ENCODE assay signal across 21 mouse cellular contexts in genomic region chr3:19828518-19829246, GRCm38 (mm10).
A peak's percentile ranks its signal among the peaks of the same experiment; 100 is the strongest.
DNase-seq lines count a peak whose midpoint lies in the region; ATAC-seq and TF ChIP-seq lines count a peak whose summit lies in the region.
"Had no signal": no experiment of that assay in that cellular context is flagged by ENCODE, and none has a peak within 500 bp of the region (broad histone marks: within the 10 kb centered on the region; RNA-seq: fewer than 3 reads in every experiment).

No protein-coding gene starts in this region.

- TF ChIP-seq CTCF in layer of hippocampus, adult 2 months (conservative IDR thresholded peaks at IDR 0.05): no peak

- ATAC-seq in forebrain, embryonic 11.5 days (replicated peaks; ENCODE audit: low FRiP score): 0 out of 2 replicates have a peak, but pooled peaks have one; percentile 36
- ATAC-seq in neural tube, embryonic 12.5 days (ENCODE audit: low FRiP score, low read depth): 0 out of 2 replicates have a peak, but pooled peaks have one; percentile 63
- peak; percentile 95 for ATAC-seq in forebrain, embryonic 15.5 days (replicated peaks)
- ATAC-seq: CD4-positive, CD25-positive, alpha-beta regulatory T cell, adult 4 months; hindbrain, embryonic 16.5 days; inflammation-experienced regulatory T-cells, adult 6 months had no signal

- no peaks in the 10 kb centered on the region for H3K9me3 ChIP-seq in forebrain, embryonic 11.5 days (ENCODE audit: control insufficient read depth, low read length)
- H3K9me3 ChIP-seq in forebrain, embryonic 10.5 days: no peaks in the 10 kb centered on the region
- no peaks in the 10 kb centered on the region for H3K9me3 ChIP-seq in neural tube, embryonic 12.5 days
- H3K9me3 ChIP-seq in forebrain, embryonic 15.5 days: no peaks in the 10 kb centered on the region
- H3K9me3 ChIP-seq: embryonic facial prominence, embryonic 10.5 days; G1E; heart, embryonic 13.5 days; hindbrain, embryonic 12.5 days had no signal

- no peaks in the 10 kb centered on the region for H3K36me3 ChIP-seq in forebrain, embryonic 11.5 days (ENCODE audit: control insufficient read depth, insufficient read depth, low read length)
- H3K36me3 ChIP-seq in forebrain, embryonic 10.5 days (replicated peaks): no peaks in the 10 kb centered on the region
- H3K36me3 ChIP-seq in neural tube, embryonic 12.5 days: no peaks in the 10 kb centered on the region
- no peaks in the 10 kb centered on the region for H3K36me3 ChIP-seq in forebrain, embryonic 15.5 days
- H3K36me3 ChIP-seq: embryonic facial prominence, embryonic 10.5 days; G1E; heart, embryonic 13.5 days; hindbrain, embryonic 12.5 days had no signal

- no peak overlapping the region for H3K4me2 ChIP-seq in forebrain, embryonic 11.5 days (ENCODE audit: low read depth, low read length, severe bottlenecking)
- no peak overlapping the region for H3K4me2 ChIP-seq in neural tube, embryonic 12.5 days (replicated peaks)
- no peak overlapping the region for H3K4me2 ChIP-seq in forebrain, embryonic 15.5 days (replicated peaks)
- H3K4me2 ChIP-seq: heart, embryonic 13.5 days; hindbrain, embryonic 12.5 days had no signal

- DNase-seq in forebrain, embryonic 11.5 days (ENCODE audit: low spot score): no peak
- no peak for DNase-seq in forebrain, embryonic 10.5 days (ENCODE audit: extremely low spot score, low spot score)
- no peak for DNase-seq in neural tube, embryonic 10.5 days (ENCODE audit: extremely low spot score, low spot score)
- DNase-seq in heart, postnatal 4 days: no peak
- DNase-seq in layer of hippocampus, adult 2 months (ENCODE audit: low spot score in 2 of 2): no peak
- DNase-seq in frontal cortex, postnatal 10 days (ENCODE audit: low spot score in 2 of 2): no peak
- DNase-seq: adrenal gland, postnatal 10 days; B cell, adult 2 months; cerebellum, adult 2 months; gastrocnemius, adult 2 months; gastrocnemius, postnatal 25 days; heart, postnatal 36 days had no signal

- no peak overlapping the region for H3K4me3 ChIP-seq in forebrain, embryonic 11.5 days (ENCODE audit: low read depth, low read length)
- H3K4me3 ChIP-seq in forebrain, embryonic 10.5 days: no peak overlapping the region
- no peak overlapping the region for H3K4me3 ChIP-seq in neural tube, embryonic 12.5 days
- H3K4me3 ChIP-seq in forebrain, embryonic 15.5 days: no peak overlapping the region
- no peak overlapping the region for H3K4me3 ChIP-seq in layer of hippocampus, adult 2 months
- H3K4me3 ChIP-seq: embryonic facial prominence, embryonic 10.5 days; gastrocnemius, adult 2 months; heart, embryonic 13.5 days; hindbrain, embryonic 12.5 days had no signal

- 46% methylated on average over 5 of the region's 5 CpGs for WGBS in forebrain, embryonic 11.5 days
- WGBS in forebrain, embryonic 10.5 days: 69% methylated on average over 5 of the region's 5 CpGs
- WGBS in neural tube, embryonic 12.5 days: 46% methylated on average over 5 of the region's 5 CpGs
- WGBS in forebrain, embryonic 15.5 days: 24% methylated on average over 5 of the region's 5 CpGs

- H3K9ac ChIP-seq in forebrain, embryonic 11.5 days (ENCODE audit: low read length): no peak overlapping the region
- no peak overlapping the region for H3K9ac ChIP-seq in neural tube, embryonic 12.5 days
- no peak overlapping the region for H3K9ac ChIP-seq in forebrain, embryonic 15.5 days (replicated peaks)
- H3K9ac ChIP-seq: heart, embryonic 13.5 days; hindbrain, embryonic 12.5 days had no signal

- no peaks in the 10 kb centered on the region for H3K4me1 ChIP-seq in forebrain, embryonic 11.5 days (replicated peaks; ENCODE audit: control insufficient read depth, insufficient read depth, low read length)
- H3K4me1 ChIP-seq in forebrain, embryonic 10.5 days: no peaks in the 10 kb centered on the region; the same call in 1 of the 2 replicates
- no peaks in the 10 kb centered on the region for H3K4me1 ChIP-seq in neural tube, embryonic 12.5 days
- no peaks in the 10 kb centered on the region for H3K4me1 ChIP-seq in forebrain, embryonic 15.5 days
- H3K4me1 ChIP-seq: embryonic facial prominence, embryonic 10.5 days; heart, embryonic 13.5 days; hindbrain, embryonic 12.5 days had no signal

- no peak overlapping the region for H3K27ac ChIP-seq in forebrain, embryonic 11.5 days (ENCODE audit: low read depth, low read length)
- no peak overlapping the region for H3K27ac ChIP-seq in forebrain, embryonic 10.5 days
- no peak overlapping the region for H3K27ac ChIP-seq in neural tube, embryonic 12.5 days
- no peak overlapping the region for H3K27ac ChIP-seq in forebrain, embryonic 15.5 days (replicated peaks)
- H3K27ac ChIP-seq in layer of hippocampus, adult 2 months: no peak overlapping the region
- H3K27ac ChIP-seq: embryonic facial prominence, embryonic 10.5 days; gastrocnemius, adult 2 months; heart, embryonic 13.5 days; hindbrain, embryonic 12.5 days had no signal

- H3K27me3 ChIP-seq in forebrain, embryonic 11.5 days (ENCODE audit: control insufficient read depth, insufficient read depth, low read length): no peaks in the 10 kb centered on the region
- H3K27me3 ChIP-seq in forebrain, embryonic 10.5 days (ENCODE audit: poor library complexity, severe bottlenecking): no peaks in the 10 kb centered on the region
- H3K27me3 ChIP-seq in neural tube, embryonic 12.5 days (replicated peaks): no peaks in the 10 kb centered on the region
- H3K27me3 ChIP-seq in forebrain, embryonic 15.5 days: no peaks in the 10 kb centered on the region
- H3K27me3 ChIP-seq: heart, embryonic 13.5 days; hindbrain, embryonic 12.5 days had no signal

Comparison
In these comparisons a context has a peak if more than half of its experiments do, and no peak if none do; other contexts are left out.
1. ATAC-seq: peak in every context shown above with its lines; median percentile 95 in forebrain, embryonic 15.5 days; 63 in neural tube, embryonic 12.5 days; 36 in forebrain, embryonic 11.5 days.